Mouse (Mus musculus) liver, adult 2 months (tissue): ENCODE results near the gene Haus4. TPM values are rescaled to one million over a fixed set of nuclear protein-coding genes. Genes with fewer than 3 reads are reported as not detected.

Experiments
- DNase-seq: peaks from one replicate; pipeline ENCODE4 v3.0.0-alpha.2; 2011; ENCODE audit warnings: low read depth, low spot score; ENCODE audit errors: extremely low read depth
- H3K27ac ChIP-seq: fragments of 200-500 bp; replicated peaks from 2 replicates; pipeline ENCODE4 v1.5.1; 2012; ENCODE audit warnings: low read depth, mild to moderate bottlenecking, control low read depth, inconsistent platforms, low read length; ENCODE audit not compliant: insufficient read depth
- H3K27me3 ChIP-seq: fragments of 200-500 bp; 2 replicates; pipeline ENCODE4 v1.6.1; 2012; ENCODE audit warnings: mild to moderate bottlenecking, moderate library complexity, low read length, inconsistent platforms; ENCODE audit not compliant: control insufficient read depth, insufficient read depth
- H3K36me3 ChIP-seq: fragments of 200-500 bp; 2 replicates; pipeline ENCODE4 v1.6.1; 2012; ENCODE audit warnings: low read length, inconsistent platforms; ENCODE audit not compliant: control insufficient read depth, insufficient read depth
- H3K4me1 ChIP-seq: fragments of 200-500 bp; 2 replicates; pipeline ENCODE4 v1.6.1; 2011; ENCODE audit warnings: low read length; ENCODE audit not compliant: control insufficient read depth, insufficient read depth
- H3K4me3 ChIP-seq: fragments of 200-500 bp; 2 replicates; pipeline ENCODE4 v1.5.1; 2011; ENCODE audit warnings: low read depth, mild to moderate bottlenecking, control low read depth, low read length, moderate library complexity; ENCODE audit not compliant: insufficient read depth
- H3K79me2 ChIP-seq: fragments of 200-500 bp; 2 replicates; pipeline ENCODE4 v1.6.1; 2012; ENCODE audit warnings: inconsistent platforms, mild to moderate bottlenecking, low read length, moderate library complexity; ENCODE audit not compliant: control insufficient read depth, insufficient read depth
- H3K9ac ChIP-seq: fragments of 200-500 bp; 2 replicates; pipeline ENCODE4 v1.6.1; 2012; ENCODE audit warnings: low read depth, mild to moderate bottlenecking, control low read depth, inconsistent platforms, low read length
- CTCF ChIP-seq: fragments of 200-500 bp; IDR thresholded peaks from 2 replicates; pipeline ENCODE4 v1.5.1; 2011; ENCODE audit warnings: low read depth, low read length, control low read depth
- POLR2A ChIP-seq: fragments of 200-500 bp; IDR thresholded peaks from 2 replicates; pipeline ENCODE4 v1.6.1; 2011; ENCODE audit warnings: low read length, control low read depth; ENCODE audit not compliant: insufficient read depth; ENCODE audit errors: extremely low read depth
- WGBS: fragments of 180-500 bp; shearing (Covaris S2); methylation state at CpG from one replicate; pipeline ENCODE4 v1.1.7; 2018; 5-methylcytosine and 5-hydroxymethylcytosine counted together
- polyA plus RNA-seq: library from polyadenylated mRNA; depleted of rRNA; stranded (reverse); fragments of >200 nt; gene quantifications from 2 replicates; pipeline ENCODE4 v1.2.3, GENCODE M21; 2012
- total RNA-seq: library from RNA; depleted of rRNA; stranded (reverse); fragments of >200 nt; gene quantifications from 2 replicates; pipeline ENCODE4 v1.2.3, GENCODE M21; 2014

The Haus4 gene
- total and polyA plus RNA-seq, 2 experiments = 10.9 to 13.7 TPM

DNA sequence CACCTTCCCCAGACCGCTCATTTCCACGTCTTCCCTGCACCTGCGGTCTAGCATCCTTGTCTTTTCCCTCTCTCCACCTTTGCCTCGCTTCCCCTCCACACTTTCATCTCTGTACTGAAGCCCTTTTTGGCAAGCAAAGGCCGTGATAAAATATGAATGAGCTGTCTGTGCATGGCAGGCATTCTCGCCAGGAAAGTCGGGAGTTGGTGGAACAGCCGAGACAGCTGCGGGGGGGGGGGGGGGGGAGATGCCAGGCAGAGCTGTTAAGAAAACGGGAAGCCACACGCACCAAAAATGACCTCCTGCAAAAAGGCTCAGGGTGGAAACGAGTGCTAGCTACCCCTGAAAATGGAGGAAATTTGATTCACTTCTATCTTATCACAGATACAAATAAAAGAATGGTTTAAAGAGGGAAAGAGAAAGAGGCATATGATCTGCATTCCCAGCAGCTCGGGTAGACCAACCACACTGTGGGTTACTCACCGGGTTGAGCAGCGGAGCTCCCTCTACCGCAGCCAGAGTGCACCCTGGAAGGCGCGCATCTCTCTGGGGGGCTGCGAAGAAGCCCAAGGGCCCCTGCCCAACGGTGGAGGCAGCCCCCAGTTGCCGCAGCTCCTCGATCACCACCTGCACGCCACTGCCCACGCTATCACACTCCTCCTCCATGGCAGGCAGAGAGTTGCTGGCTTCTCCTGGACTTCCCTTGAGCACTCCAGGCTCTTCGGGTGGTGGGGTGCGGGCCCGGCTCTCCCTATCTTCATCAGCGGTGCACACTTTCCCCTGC lies 40.4 kb upstream of the Haus4 start:
- TF ChIP-seq CTCF (no peak), POLR2A (no peak)
- WGBS = 89% methylated on average over 28 of the region's 28 CpGs

GRCm38 (mm10) chr14:54594055-54594454 lies 39.6 kb upstream of the Haus4 start:
- no peaks in the 10 kb centered on the region for H3K4me1 ChIP-seq
- H3K27me3 ChIP-seq = no peaks in the 10 kb centered on the region
- WGBS = 91% methylated on average over 3 of the region's 3 CpGs
- no peak overlapping the region for H3K4me3 ChIP-seq
- no peak overlapping the region for H3K27ac ChIP-seq
- no peaks in the 10 kb centered on the region for H3K79me2 ChIP-seq
- no peak for DNase-seq
- TF ChIP-seq CTCF = peak; percentile 71
- no peak for TF ChIP-seq POLR2A
- no peak overlapping the region for H3K9ac ChIP-seq
- H3K36me3 ChIP-seq = no peaks in the 10 kb centered on the region; the same call in 1 of the 2 replicates

More for the DNA sequence above, 40.4 kb upstream of the Haus4 start:
- Histone ChIP-seq H3K79me2 (no peaks in the 10 kb centered on the region), H3K36me3 (no peaks in the 10 kb centered on the region; the same call in 1 of the 2 replicates), H3K9ac (no peak overlapping the region), H3K4me3 (no peak overlapping the region), H3K27ac (no peak overlapping the region), H3K4me1 (no peaks in the 10 kb centered on the region), H3K27me3 (no peaks in the 10 kb centered on the region)
- no peak for DNase-seq

- Histone ChIP-seq H3K9ac (no peak overlapping the region), H3K36me3 (no peaks in the 10 kb centered on the region; the same call in 1 of the 2 replicates), H3K79me2 (no peaks in the 10 kb centered on the region), H3K4me3 (no peak overlapping the region), H3K27ac (0 out of 2 replicates have a peak overlapping the region, but pooled peaks have one; percentile 26), H3K4me1 (no peaks in the 10 kb centered on the region), H3K27me3 (no peaks in the 10 kb centered on the region)
- 63% methylated on average over 10 of the region's 10 CpGs for WGBS
- DNase-seq = no peak
- TF ChIP-seq CTCF (no peak), POLR2A (no peak)
These were observed 38.0 kb upstream of the Haus4 start for GRCm38 (mm10) chr14:54592319-54592934.

DNA sequence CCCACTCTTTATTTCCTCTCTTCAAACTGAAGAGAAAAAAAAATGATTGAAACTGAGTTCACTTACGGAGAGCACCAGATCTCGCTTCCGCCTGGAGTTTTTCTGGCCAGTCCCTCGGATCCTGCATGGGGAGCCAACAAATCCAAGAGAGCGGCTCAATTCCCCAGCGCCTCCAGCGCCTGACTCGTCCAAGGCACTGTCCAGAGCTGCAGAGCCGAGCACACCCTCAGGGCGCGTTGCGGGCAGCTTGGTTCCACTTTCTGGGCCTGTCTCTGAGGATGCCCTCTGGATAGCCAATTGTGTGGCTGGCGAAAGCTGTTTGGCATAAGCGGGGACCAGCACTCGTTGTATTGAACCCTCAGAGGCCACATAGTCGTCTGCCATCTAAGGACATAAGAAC lies 36.6 kb upstream of the Haus4 start:
- 97% methylated on average over 16 of the region's 16 CpGs for WGBS
- no peak for TF ChIP-seq CTCF
- TF ChIP-seq POLR2A = no peak
- Histone ChIP-seq H3K27ac (no peak overlapping the region), H3K4me3 (no peak overlapping the region), H3K36me3 (no peaks in the 10 kb centered on the region; the same call in 1 of the 2 replicates), H3K9ac (no peak overlapping the region), H3K27me3 (no peaks in the 10 kb centered on the region), H3K4me1 (no peaks in the 10 kb centered on the region), H3K79me2 (no peaks in the 10 kb centered on the region)
- no peak for DNase-seq

DNA sequence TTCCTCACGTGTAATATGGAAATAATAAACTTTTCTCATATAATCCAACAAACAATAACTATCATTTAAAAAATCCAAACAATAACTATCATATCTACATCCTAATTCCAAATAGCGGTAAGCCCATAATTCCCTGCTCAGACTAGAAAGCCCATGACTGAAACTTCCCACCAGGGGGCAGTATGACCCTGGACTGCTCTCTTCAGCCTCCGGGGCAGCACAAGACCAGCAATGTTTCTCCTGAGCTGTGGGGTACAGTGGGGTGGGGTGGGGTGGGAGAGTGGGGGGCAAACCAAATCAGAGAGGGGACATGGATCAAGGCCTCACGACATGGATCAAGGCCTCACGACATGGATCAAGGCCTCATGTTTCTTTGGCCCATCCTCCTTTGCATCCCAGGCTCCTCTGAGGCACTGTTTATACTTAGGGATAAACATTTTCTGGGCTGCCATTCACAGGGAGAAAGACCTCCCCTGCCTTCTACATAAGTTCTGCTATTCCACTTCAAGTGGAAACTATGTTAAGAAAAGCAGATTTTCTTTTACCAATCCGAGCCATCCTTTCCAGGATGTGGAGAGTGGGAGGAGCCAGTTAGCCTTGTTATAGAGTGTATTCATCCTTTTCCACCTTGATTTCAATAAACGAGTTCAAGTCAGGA lies 29.4 kb upstream of the Haus4 start:
- Histone ChIP-seq H3K27me3 (no peaks in the 10 kb centered on the region), H3K4me3 (no peak overlapping the region), H3K4me1 (peaks cover 23% of the 10 kb centered on the region), H3K36me3 (no peaks in the 10 kb centered on the region), H3K9ac (no peak overlapping the region), H3K79me2 (no peaks in the 10 kb centered on the region), H3K27ac (no peak overlapping the region)
- TF ChIP-seq POLR2A (no peak), CTCF (peak; percentile 77)
- peak; percentile 36 for DNase-seq
- 57% methylated on average over 7 of the region's 7 CpGs for WGBS
